Mouse (Mus musculus) embryonic fibroblast, embryonic 13.5 days (primary cell): Measurements from ENCODE around the gene Ankfy1.

ENCODE experiments used
- CTCF ChIP-seq: IDR thresholded peaks from 2 replicates; pipeline ENCODE4 v1.5.1; 2011; ENCODE audit warnings: mild to moderate bottlenecking, control low read depth, low read length, moderate library complexity, borderline replicate concordance; ENCODE audit not compliant: insufficient read depth
- POLR2A ChIP-seq: IDR thresholded peaks from 2 replicates; pipeline ENCODE4 v1.6.1; 2011; ENCODE audit warnings: low read depth, mild to moderate bottlenecking, control low read depth, low read length, moderate library complexity

DNA sequence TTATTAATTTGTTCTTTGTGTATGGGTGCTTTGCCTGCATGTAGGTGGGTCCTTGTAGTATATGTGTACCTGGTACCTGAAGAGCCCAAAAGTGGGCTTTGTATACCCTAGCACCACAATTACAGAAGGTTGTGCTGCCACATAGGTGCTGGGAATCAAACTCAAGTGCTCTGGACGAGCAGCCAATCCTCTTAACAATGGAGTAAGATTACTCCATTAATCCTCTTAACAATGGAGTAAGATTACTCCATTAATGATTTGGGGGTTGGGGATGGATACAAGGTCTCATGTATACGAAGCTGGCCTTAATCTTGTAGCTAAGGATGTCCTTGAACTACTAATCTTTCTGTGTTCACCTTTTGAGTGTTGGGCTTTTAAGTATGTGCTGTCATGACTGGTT, 14.5 kb upstream of the Ankfy1 start:
- TF ChIP-seq CTCF (no peak), POLR2A (no peak)
